Mouse (Mus musculus) embryonic facial prominence, embryonic 14.5 days (tissue): Measurements from ENCODE around the gene Kalrn. TPM values are rescaled to one million over a fixed set of nuclear protein-coding genes. Genes with fewer than 3 reads are reported as not detected.

Experiments
- ATAC-seq: fragments of 200-750 bp; cut with Nextera tagmentation; 2 replicates; pipeline ENCODE4 v1.8.0; 2017; ENCODE audit warnings: low read depth, moderate number of reproducible peaks, moderate TSS enrichment
- DNase-seq: peaks from one replicate; pipeline ENCODE4 v3.0.0-alpha.2; 2015; ENCODE audit warnings: low spot score
- H3K27ac ChIP-seq: fragments of 300-500 bp; sonication (generic); replicated peaks from 2 replicates; pipeline ENCODE4 v1.5.1; 2014; ENCODE audit warnings: low read depth, mild to moderate bottlenecking, low read length, moderate library complexity
- H3K27me3 ChIP-seq: fragments of 300-500 bp; sonication (generic); replicated peaks from 2 replicates; pipeline ENCODE4 v1.6.1; 2014; ENCODE audit warnings: low read length; ENCODE audit not compliant: control insufficient read depth, insufficient read depth
- H3K36me3 ChIP-seq: fragments of 300-500 bp; sonication (generic); 2 replicates; pipeline ENCODE4 v1.6.1; 2014; ENCODE audit warnings: low read length, mixed read lengths; ENCODE audit not compliant: control insufficient read depth, insufficient read depth
- H3K4me1 ChIP-seq: fragments of 300-500 bp; sonication (generic); 2 replicates; pipeline ENCODE4 v1.6.1; 2014; ENCODE audit warnings: antibody characterized with exemption, low read length; ENCODE audit not compliant: control insufficient read depth, insufficient read depth
- H3K4me2 ChIP-seq: fragments of 300-500 bp; sonication (generic); 2 replicates; pipeline ENCODE4 v1.6.1; 2014; ENCODE audit warnings: low read depth, mild to moderate bottlenecking, low read length, moderate library complexity, mixed read lengths
- H3K4me3 ChIP-seq: fragments of 300-500 bp; sonication (generic); 2 replicates; pipeline ENCODE4 v1.5.1; 2014; ENCODE audit warnings: low read depth, mild to moderate bottlenecking, low read length
- H3K9ac ChIP-seq: fragments of 300-500 bp; sonication (generic); 2 replicates; pipeline ENCODE4 v1.6.1; 2014; ENCODE audit warnings: low read depth, mild to moderate bottlenecking, low read length, moderate library complexity, mixed read lengths
- H3K9me3 ChIP-seq: fragments of 300-500 bp; sonication (generic); 2 replicates; pipeline ENCODE4 v1.6.1; 2016; ENCODE audit warnings: low read length; ENCODE audit not compliant: control insufficient read depth
- WGBS: fragments of 180-500 bp; shearing (Covaris S2); extraction: QIAGEN DNeasy Blood & Tissue Kit; methylation state at CpG from one replicate; pipeline ENCODE4 v1.1.7; 2014; 5-methylcytosine and 5-hydroxymethylcytosine counted together
- polyA plus RNA-seq: library from polyadenylated mRNA; unstranded; fragments of >200 nt; fragmentation: Nextera tagmentation; extraction: Ambion mirVana; gene quantifications from 2 replicates; pipeline ENCODE4 v1.2.1, GENCODE M21; 2014

The Kalrn gene
- polyA plus RNA-seq, 1 experiment from 2014 or later = 12.2 TPM

- Histone ChIP-seq H3K27me3 (no peaks in the 10 kb centered on the region), H3K36me3 (no peaks in the 10 kb centered on the region), H3K4me1 (no peaks in the 10 kb centered on the region), H3K4me3 (no peak overlapping the region), H3K27ac (no peak overlapping the region), H3K4me2 (no peak overlapping the region), H3K9me3 (no peaks in the 10 kb centered on the region), H3K9ac (no peak overlapping the region)
- WGBS = 65% methylated on average over 5 of the region's 5 CpGs
- DNase-seq (no peak), ATAC-seq (no peak)
These were observed 245.4 kb downstream of the Kalrn start for GRCm38 (mm10) chr16:34327890-34328289.

GRCm38 (mm10) chr16:34325869-34326268 is 247.5 kb downstream of the Kalrn start:
- 77% methylated on average over 3 of the region's 3 CpGs for WGBS

GRCm38 (mm10) chr16:34325161-34325560 is 248.2 kb downstream of the Kalrn start:
- 89% methylated on average over 4 of the region's 4 CpGs for WGBS
- no peak overlapping the region for H3K4me3 ChIP-seq
- no peak overlapping the region for H3K9ac ChIP-seq
- H3K27me3 ChIP-seq = no peaks in the 10 kb centered on the region
- H3K36me3 ChIP-seq = no peaks in the 10 kb centered on the region
- H3K4me1 ChIP-seq = no peaks in the 10 kb centered on the region
- H3K9me3 ChIP-seq = no peaks in the 10 kb centered on the region
- ATAC-seq = no peak
- no peak for DNase-seq
- H3K4me2 ChIP-seq = no peak overlapping the region
- H3K27ac ChIP-seq = no peak overlapping the region

More at GRCm38 (mm10) chr16:34325869-34326268, 247.5 kb downstream of the Kalrn start:
- Histone ChIP-seq H3K4me3 (no peak overlapping the region), H3K9ac (no peak overlapping the region), H3K4me1 (no peaks in the 10 kb centered on the region), H3K27me3 (no peaks in the 10 kb centered on the region), H3K4me2 (no peak overlapping the region), H3K27ac (no peak overlapping the region), H3K36me3 (no peaks in the 10 kb centered on the region), H3K9me3 (no peaks in the 10 kb centered on the region)
- DNase-seq = no peak
- ATAC-seq = no peak

- Histone ChIP-seq H3K4me3 (no peak overlapping the region), H3K27ac (no peak overlapping the region), H3K4me1 (no peaks in the 10 kb centered on the region), H3K27me3 (no peaks in the 10 kb centered on the region), H3K36me3 (no peaks in the 10 kb centered on the region), H3K4me2 (no peak overlapping the region), H3K9me3 (no peaks in the 10 kb centered on the region), H3K9ac (no peak overlapping the region)
- DNase-seq = no peak
- ATAC-seq = no peak
- 79% methylated on average over 3 of the region's 3 CpGs for WGBS
These were observed 248.6 kb downstream of the Kalrn start for GRCm38 (mm10) chr16:34324735-34325134.

GRCm38 (mm10) chr16:34323496-34323895 is 249.8 kb downstream of the Kalrn start:
- no peaks in the 10 kb centered on the region for H3K9me3 ChIP-seq
- H3K4me1 ChIP-seq = no peaks in the 10 kb centered on the region
- H3K4me2 ChIP-seq = no peak overlapping the region
- ATAC-seq = no peak
- no peaks in the 10 kb centered on the region for H3K36me3 ChIP-seq
- no peak overlapping the region for H3K27ac ChIP-seq
- no peak overlapping the region for H3K4me3 ChIP-seq
- no peaks in the 10 kb centered on the region for H3K27me3 ChIP-seq
- WGBS = 73% methylated on average over 1 of the region's 1 CpGs
- H3K9ac ChIP-seq = no peak overlapping the region
- DNase-seq = no peak

GRCm38 (mm10) chr16:34322546-34322945 is 250.8 kb downstream of the Kalrn start:
- no peaks in the 10 kb centered on the region for H3K9me3 ChIP-seq
- ATAC-seq (peak; percentile 90), DNase-seq (peak; percentile 71)
- H3K4me1 ChIP-seq = no peaks in the 10 kb centered on the region
- no peak overlapping the region for H3K4me2 ChIP-seq
- 24% methylated on average over 4 of the region's 4 CpGs for WGBS
- H3K9ac ChIP-seq = no peak overlapping the region
- H3K27me3 ChIP-seq = no peaks in the 10 kb centered on the region
- H3K4me3 ChIP-seq = no peak overlapping the region
- H3K27ac ChIP-seq = no peak overlapping the region
- no peaks in the 10 kb centered on the region for H3K36me3 ChIP-seq

- ATAC-seq (no peak), DNase-seq (no peak)
- Histone ChIP-seq H3K4me3 (no peak overlapping the region), H3K36me3 (no peaks in the 10 kb centered on the region), H3K4me1 (no peaks in the 10 kb centered on the region), H3K9me3 (no peaks in the 10 kb centered on the region), H3K27ac (no peak overlapping the region), H3K9ac (no peak overlapping the region), H3K27me3 (no peaks in the 10 kb centered on the region), H3K4me2 (no peak overlapping the region)
- WGBS = 82% methylated on average over 4 of the region's 4 CpGs
These were observed 252.1 kb downstream of the Kalrn start for GRCm38 (mm10) chr16:34321066-34321790.

- no peaks in the 10 kb centered on the region for H3K27me3 ChIP-seq
- H3K36me3 ChIP-seq = no peaks in the 10 kb centered on the region
- ATAC-seq = no peak
- no peak overlapping the region for H3K27ac ChIP-seq
- no peak for DNase-seq
- no peak overlapping the region for H3K9ac ChIP-seq
- no peak overlapping the region for H3K4me2 ChIP-seq
- 77% methylated on average over 11 of the region's 11 CpGs for WGBS
- no peaks in the 10 kb centered on the region for H3K9me3 ChIP-seq
- no peaks in the 10 kb centered on the region for H3K4me1 ChIP-seq
- no peak overlapping the region for H3K4me3 ChIP-seq
These were observed 253.1 kb downstream of the Kalrn start for GRCm38 (mm10) chr16:34320023-34320800.
